ENCODE assay signal across 8 mouse cellular contexts in genomic region chrX:42151024-42151754, GRCm38 (mm10). TPM values are rescaled to one million over a fixed set of nuclear protein-coding genes. Genes with fewer than 3 reads are reported as not detected.
A peak's percentile ranks its signal among the peaks of the same experiment; 100 is the strongest.
DNase-seq lines count a peak whose midpoint lies in the region; ATAC-seq lines count a peak whose summit lies in the region.

No protein-coding gene starts in this region.

- peaks cover 19% of the 10 kb centered on the region for H3K4me1 ChIP-seq in erythroblast, embryonic 14.5 days (ENCODE audit: control insufficient read depth)
- H3K4me1 ChIP-seq in hindbrain, embryonic 11.5 days (replicated peaks; ENCODE audit: control insufficient read depth, insufficient read depth, low read length) = no peaks in the 10 kb centered on the region
- H3K4me1 ChIP-seq in midbrain, embryonic 10.5 days = peaks cover 7% of the 10 kb centered on the region; the same call in 1 of the 2 replicates

- peaks cover 4% of the 10 kb centered on the region for H3K9me3 ChIP-seq in erythroblast, embryonic 14.5 days (ENCODE audit: control insufficient read depth, low read length)
- H3K9me3 ChIP-seq in hindbrain, embryonic 11.5 days (ENCODE audit: control insufficient read depth, low read length) = no peaks in the 10 kb centered on the region
- H3K9me3 ChIP-seq in midbrain, embryonic 10.5 days (replicated peaks) = peaks cover 19% of the 10 kb centered on the region; the same call in 1 of the 2 replicates

- WGBS in hindbrain, embryonic 11.5 days = 11% methylated on average over 24 of the region's 25 CpGs
- WGBS in midbrain, embryonic 10.5 days = 18% methylated on average over 25 of the region's 25 CpGs

- ATAC-seq in erythroblast, adult 5-6 weeks (replicated peaks; ENCODE audit: low FRiP score, poor library complexity, severe bottlenecking) = no peak
- no peak for ATAC-seq in hindbrain, embryonic 11.5 days (ENCODE audit: low FRiP score)
- no peak for ATAC-seq in granulocyte monocyte progenitor cell, adult 5-6 weeks (replicated peaks; ENCODE audit: poor library complexity, severe bottlenecking)

- no peaks in the 10 kb centered on the region for H3K36me3 ChIP-seq in erythroblast, embryonic 14.5 days (ENCODE audit: control insufficient read depth)
- no peaks in the 10 kb centered on the region for H3K36me3 ChIP-seq in hindbrain, embryonic 11.5 days (ENCODE audit: control insufficient read depth, insufficient read depth, low read length)
- no peaks in the 10 kb centered on the region for H3K36me3 ChIP-seq in midbrain, embryonic 10.5 days

- H3K4me3 ChIP-seq in erythroblast, embryonic 14.5 days (replicated peaks) = peak overlapping the region; percentile 84
- peak overlapping the region; percentile 59 for H3K4me3 ChIP-seq in hindbrain, embryonic 11.5 days (ENCODE audit: low read depth, low read length)
- H3K4me3 ChIP-seq in midbrain, embryonic 10.5 days = peak overlapping the region; percentile 68

- peak; percentile 37 for DNase-seq in 3T3-L1 (ENCODE audit: low read depth, low spot score)
- peak; percentile 1 for DNase-seq in embryo, embryonic 11 days
- no peak for DNase-seq in hindbrain, embryonic 11.5 days (ENCODE audit: low spot score)
- DNase-seq in midbrain, embryonic 10.5 days (ENCODE audit: low spot score) = no peak
- no peak for DNase-seq in gastrocnemius, postnatal 25 days

- no peaks in the 10 kb centered on the region; the same call in 1 of the 2 replicates for H3K27me3 ChIP-seq in erythroblast, embryonic 14.5 days (ENCODE audit: control insufficient read depth)
- no peaks in the 10 kb centered on the region for H3K27me3 ChIP-seq in hindbrain, embryonic 11.5 days (ENCODE audit: control insufficient read depth, insufficient read depth, low read length)
- H3K27me3 ChIP-seq in midbrain, embryonic 10.5 days (ENCODE audit: low read depth, poor library complexity, severe bottlenecking) = no peaks in the 10 kb centered on the region

- peak overlapping the region; percentile 53 for H3K9ac ChIP-seq in hindbrain, embryonic 11.5 days (ENCODE audit: low read depth, low read length)

- peak overlapping the region; percentile 83 for H3K27ac ChIP-seq in hindbrain, embryonic 11.5 days (ENCODE audit: low read depth, low read length)
- H3K27ac ChIP-seq in midbrain, embryonic 10.5 days (replicated peaks) = peak overlapping the region; percentile 98

- H3K4me2 ChIP-seq in hindbrain, embryonic 11.5 days (replicated peaks; ENCODE audit: low read depth, low read length) = peak overlapping the region; percentile 42

RNA-seq across cellular contexts. Expression of gene Stag2, which starts 2.1 kb away (rescaled TPM):
- polyA plus RNA-seq in erythroblast, embryonic 14.5 days (2012) = 0.69 and 0.80 TPM in 2 replicates
- 57.6 and 65.8 TPM in 2 replicates for total RNA-seq in erythroblast, adult 5-6 weeks (2015; ENCODE audit: low replicate concordance)
- 153 and 155 TPM in 2 replicates for total RNA-seq in erythroblast, adult 5-6 weeks (2017; ENCODE audit: low replicate concordance)
- 48.7 and 51.9 TPM in 2 replicates for polyA plus RNA-seq in hindbrain, embryonic 11.5 days (2014; fragmentation: Nextera tagmentation; extraction: Ambion mirVana)
- 40.2 and 46.9 TPM in 2 replicates for polyA plus RNA-seq in midbrain, embryonic 10.5 days (2016; fragmentation: Nextera tagmentation; extraction: Ambion mirVana)
- total RNA-seq in granulocyte monocyte progenitor cell, adult 5-6 weeks (2014; fragmentation: Nextera tagmentation) = 91.2 and 93.1 TPM in 2 replicates
- 465 and 541 TPM in 2 replicates for total RNA-seq in granulocyte monocyte progenitor cell, adult 5-6 weeks (2017)
- 10 to 100 TPM; 49.8 to 49.9 TPM for total RNA-seq in gastrocnemius, postnatal 25 days (2021)

Comparison
In these comparisons a context has a peak if more than half of its experiments do, and no peak if none do; other contexts are left out.
1. DNase-seq: peak in 3T3-L1 (single experiment) and embryo, embryonic 11 days (single experiment); none in hindbrain, embryonic 11.5 days (single experiment), midbrain, embryonic 10.5 days (single experiment) and gastrocnemius, postnatal 25 days (single experiment).
2. Peak in every context shown above with its lines, with median percentiles within 50 percentile points of each other: H3K4me3 ChIP-seq.